Mouse (Mus musculus) CH12.LX (cell line): Measurements from ENCODE around the gene Tex44.

Experiments used
- CTCF ChIP-seq, 2 experiments: IDR thresholded peaks in 1 of 2; conservative IDR thresholded peaks in 1 of 2; 2 replicates each; pipeline ENCODE4 v1.5.1; 2011 to 2012; ENCODE audit warnings: low read depth in 2 of 2, low read length in 2 of 2, improper control_type of control experiment in 1 of 2, inconsistent platforms in 1 of 2, mild to moderate bottlenecking in 1 of 2, moderate library complexity in 1 of 2
- IRF4 ChIP-seq: IDR thresholded peaks from 2 replicates; pipeline ENCODE4 v1.6.1; 2014; ENCODE audit warnings: low read depth, mild to moderate bottlenecking, inconsistent platforms, low read length, improper control_type of control experiment
- MAX ChIP-seq: IDR thresholded peaks from 2 replicates; pipeline ENCODE4 v1.6.1; 2011; ENCODE audit warnings: low read length, improper control_type of control experiment
- MEF2A ChIP-seq: IDR thresholded peaks from 2 replicates; pipeline ENCODE4 v1.6.1; 2014; ENCODE audit warnings: low read depth, mild to moderate bottlenecking, inconsistent platforms, low read length, improper control_type of control experiment, borderline replicate concordance
- POLR2A ChIP-seq: IDR thresholded peaks from 2 replicates; pipeline ENCODE4 v1.6.1; 2011; ENCODE audit warnings: low read depth, mild to moderate bottlenecking, improper control_type of control experiment, low read length
- SMC3 ChIP-seq: IDR thresholded peaks from 2 replicates; pipeline ENCODE4 v1.6.1; 2011; ENCODE audit warnings: low read depth, low read length, improper control_type of control experiment
- USF2 ChIP-seq: conservative IDR thresholded peaks from 2 replicates; pipeline ENCODE4 v1.6.1; 2011; ENCODE audit warnings: low read depth, low read length, improper control_type of control experiment
- ZNF384 ChIP-seq: IDR thresholded peaks from 2 replicates; pipeline ENCODE4 v1.6.1; 2012; ENCODE audit warnings: low read depth, low read length, improper control_type of control experiment, inconsistent platforms

- peak; percentile 73 to 96 for TF ChIP-seq CTCF (conservative IDR thresholded peaks at IDR 0.05 in 1 of 2, IDR thresholded peaks at IDR 0.05 in 1 of 2; ENCODE audit: low read depth in 2 of 2, low read length in 2 of 2)
- TF ChIP-seq POLR2A: 0 out of 2 replicates have a peak, but pooled peaks have one; percentile 13
- no peak for TF ChIP-seq USF2
- 0 out of 2 replicates have a peak, but pooled peaks have one; percentile 22 for TF ChIP-seq ZNF384
- TF ChIP-seq MAX: peak; percentile 87
- peak; percentile 73 for TF ChIP-seq MEF2A
- TF ChIP-seq IRF4: peak; percentile 85
- TF ChIP-seq SMC3: peak; percentile 92
These were observed 14.2 kb downstream of the Tex44 start for GRCm38 (mm10) chr1:86440171-86440886.
